Mouse (Mus musculus): ENCODE results near the gene Mocs2. TPM values are rescaled to one million over a fixed set of nuclear protein-coding genes. Genes with fewer than 3 reads are reported as not detected.

The Mocs2 gene
- total and polyA plus RNA-seq, 2 experiments = 45.1 to 136 TPM

DNA sequence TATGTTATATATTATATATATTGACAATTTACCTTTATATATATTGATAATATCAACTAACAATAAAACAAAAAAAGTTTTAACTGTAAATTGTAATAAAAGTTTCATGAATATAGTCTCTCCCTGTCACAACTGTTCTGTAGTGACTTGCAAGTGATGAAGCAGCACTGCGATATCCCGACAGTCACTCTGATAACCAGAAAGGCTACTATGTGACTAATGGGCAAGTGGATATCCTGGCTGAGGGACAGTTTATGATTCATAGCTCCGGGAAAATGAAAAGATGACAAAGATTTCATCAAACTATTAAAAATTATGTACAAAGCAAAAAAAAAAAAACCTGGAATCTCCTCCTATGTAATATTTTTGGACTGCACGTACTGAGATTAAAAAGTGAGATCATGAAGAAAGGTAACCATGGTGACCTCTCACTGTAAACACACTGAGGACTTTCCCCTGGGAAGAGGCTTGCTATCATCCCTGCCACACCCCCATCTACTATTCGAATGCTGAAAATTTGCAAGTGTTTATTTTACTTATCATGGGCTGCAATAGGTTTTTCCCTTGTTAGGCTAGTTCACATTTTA, 8.3 kb upstream of the Mocs2 start:
- 19% methylated on average over 5 of the region's 5 CpGs for WGBS
- TF ChIP-seq POLR2A (IDR thresholded peaks at IDR 0.05; ENCODE audit: extremely low read depth, insufficient read depth, low read length) (no peak), CTCF (IDR thresholded peaks at IDR 0.05; ENCODE audit: low read depth, low read length) (no peak)

GRCm38 (mm10) chr13:114818513-114818912, 477 bp downstream of the Mocs2 start:
- TF ChIP-seq POLR2A (IDR thresholded peaks at IDR 0.05; ENCODE audit: extremely low read depth, insufficient read depth, low read length) = no peak
- TF ChIP-seq CTCF (IDR thresholded peaks at IDR 0.05; ENCODE audit: low read depth, low read length) = no peak
- Histone ChIP-seq H3K79me2 (ENCODE audit: control insufficient read depth, insufficient read depth, low read length) (peaks cover 30% of the 10 kb centered on the region), H3K27ac (replicated peaks; ENCODE audit: insufficient read depth, low read depth, low read length) (peak overlapping the region; percentile 98), H3K4me1 (ENCODE audit: control insufficient read depth, insufficient read depth, low read length) (peaks cover 11% of the 10 kb centered on the region; the same call in 1 of the 2 replicates), H3K4me3 (ENCODE audit: insufficient read depth, low read depth, low read length) (peak overlapping the region; percentile 85), H3K27me3 (ENCODE audit: control insufficient read depth, insufficient read depth, low read length) (no peaks in the 10 kb centered on the region), H3K9ac (ENCODE audit: low read depth, low read length) (peak overlapping the region; percentile 94), H3K36me3 (ENCODE audit: control insufficient read depth, insufficient read depth, low read length) (peaks cover 21% of the 10 kb centered on the region)
- 1% methylated on average over 9 of the region's 9 CpGs for WGBS
- DNase-seq (ENCODE audit: extremely low read depth, low read depth, low spot score) = peak; percentile 100

More for the DNA sequence above, 8.3 kb upstream of the Mocs2 start:
- no peak overlapping the region for H3K4me3 ChIP-seq (ENCODE audit: insufficient read depth, low read depth, low read length)
- no peaks in the 10 kb centered on the region for H3K79me2 ChIP-seq (ENCODE audit: control insufficient read depth, insufficient read depth, low read length)
- peak; percentile 84 for DNase-seq (ENCODE audit: extremely low read depth, low read depth, low spot score)
- H3K27ac ChIP-seq (replicated peaks; ENCODE audit: insufficient read depth, low read depth, low read length) = no peak overlapping the region
- no peaks in the 10 kb centered on the region for H3K27me3 ChIP-seq (ENCODE audit: control insufficient read depth, insufficient read depth, low read length)
- peaks cover 6% of the 10 kb centered on the region; the same call in 1 of the 2 replicates for H3K4me1 ChIP-seq (ENCODE audit: control insufficient read depth, insufficient read depth, low read length)
- H3K36me3 ChIP-seq (ENCODE audit: control insufficient read depth, insufficient read depth, low read length) = no peaks in the 10 kb centered on the region; the same call in 1 of the 2 replicates
- no peak overlapping the region for H3K9ac ChIP-seq (ENCODE audit: low read depth, low read length)

DNA sequence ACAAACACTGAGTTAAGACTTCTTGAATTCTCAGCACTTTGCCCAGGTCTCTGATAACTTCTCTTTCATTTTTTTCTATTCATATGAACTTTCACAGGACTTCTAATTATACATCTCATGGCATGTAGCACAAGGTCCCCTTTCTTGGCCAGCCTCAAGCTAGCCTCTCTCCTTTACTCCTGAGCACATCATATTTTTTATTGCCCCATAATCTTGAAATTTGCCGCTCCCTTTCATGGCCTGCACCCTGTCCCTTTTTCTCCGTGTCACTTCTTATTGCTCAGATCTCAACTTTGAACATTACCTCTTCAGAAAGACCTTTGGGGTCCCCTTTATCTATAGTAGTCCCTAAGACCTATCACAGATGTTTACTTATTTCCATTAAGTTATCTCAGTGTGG, 4.8 kb downstream of the Mocs2 start:
- no peak for DNase-seq (ENCODE audit: extremely low read depth, low read depth, low spot score)
- no peak overlapping the region for H3K9ac ChIP-seq (ENCODE audit: low read depth, low read length)
- no peak for TF ChIP-seq CTCF (IDR thresholded peaks at IDR 0.05; ENCODE audit: low read depth, low read length)
- no peak for TF ChIP-seq POLR2A (IDR thresholded peaks at IDR 0.05; ENCODE audit: extremely low read depth, insufficient read depth, low read length)

DNA sequence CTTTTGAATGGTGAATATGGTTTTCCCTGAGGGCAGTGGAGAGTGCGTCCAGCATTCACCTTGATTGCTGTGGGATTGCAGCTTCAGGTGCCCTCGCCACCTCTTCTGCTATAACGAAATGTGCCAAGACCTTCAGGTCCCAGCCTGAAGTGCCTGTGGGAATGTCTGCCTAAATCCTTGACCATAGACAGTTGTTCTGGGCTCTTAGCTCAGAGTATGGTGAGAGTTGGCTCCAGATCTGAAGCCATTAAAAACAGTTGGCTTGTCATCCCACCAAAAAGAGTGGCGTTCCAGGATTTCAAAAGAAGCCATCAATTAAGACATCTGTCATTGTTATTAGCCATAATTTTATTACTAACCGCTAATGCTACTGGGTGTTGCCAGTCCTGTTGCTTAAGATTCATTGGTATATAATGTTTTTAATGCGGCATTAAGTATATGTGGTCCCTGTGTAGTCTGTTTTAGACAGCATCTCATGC, 7.4 kb downstream of the Mocs2 start:
- Histone ChIP-seq H3K4me3 (ENCODE audit: insufficient read depth, low read depth, low read length) (no peak overlapping the region), H3K36me3 (ENCODE audit: control insufficient read depth, insufficient read depth, low read length) (peaks cover 69% of the 10 kb centered on the region), H3K9ac (ENCODE audit: low read depth, low read length) (no peak overlapping the region), H3K79me2 (ENCODE audit: control insufficient read depth, insufficient read depth, low read length) (peaks cover 20% of the 10 kb centered on the region), H3K27me3 (ENCODE audit: control insufficient read depth, insufficient read depth, low read length) (no peaks in the 10 kb centered on the region), H3K4me1 (ENCODE audit: control insufficient read depth, insufficient read depth, low read length) (peaks cover 4% of the 10 kb centered on the region; the same call in 1 of the 2 replicates), H3K27ac (replicated peaks; ENCODE audit: insufficient read depth, low read depth, low read length) (no peak overlapping the region)
- WGBS = 92% methylated on average over 6 of the region's 6 CpGs
- no peak for DNase-seq (ENCODE audit: extremely low read depth, low read depth, low spot score)
- no peak for TF ChIP-seq POLR2A (IDR thresholded peaks at IDR 0.05; ENCODE audit: extremely low read depth, insufficient read depth, low read length)
- no peak for TF ChIP-seq CTCF (IDR thresholded peaks at IDR 0.05; ENCODE audit: low read depth, low read length)

More for the DNA sequence above, 4.8 kb downstream of the Mocs2 start:
- 91% methylated on average over 2 of the region's 2 CpGs for WGBS
- H3K79me2 ChIP-seq (ENCODE audit: control insufficient read depth, insufficient read depth, low read length) = peaks cover 30% of the 10 kb centered on the region
- no peak overlapping the region for H3K27ac ChIP-seq (replicated peaks; ENCODE audit: insufficient read depth, low read depth, low read length)
- H3K36me3 ChIP-seq (ENCODE audit: control insufficient read depth, insufficient read depth, low read length) = peaks cover 54% of the 10 kb centered on the region
- peaks cover 8% of the 10 kb centered on the region; the same call in 1 of the 2 replicates for H3K4me1 ChIP-seq (ENCODE audit: control insufficient read depth, insufficient read depth, low read length)
- no peaks in the 10 kb centered on the region for H3K27me3 ChIP-seq (ENCODE audit: control insufficient read depth, insufficient read depth, low read length)
- H3K4me3 ChIP-seq (ENCODE audit: insufficient read depth, low read depth, low read length) = no peak overlapping the region

DNA sequence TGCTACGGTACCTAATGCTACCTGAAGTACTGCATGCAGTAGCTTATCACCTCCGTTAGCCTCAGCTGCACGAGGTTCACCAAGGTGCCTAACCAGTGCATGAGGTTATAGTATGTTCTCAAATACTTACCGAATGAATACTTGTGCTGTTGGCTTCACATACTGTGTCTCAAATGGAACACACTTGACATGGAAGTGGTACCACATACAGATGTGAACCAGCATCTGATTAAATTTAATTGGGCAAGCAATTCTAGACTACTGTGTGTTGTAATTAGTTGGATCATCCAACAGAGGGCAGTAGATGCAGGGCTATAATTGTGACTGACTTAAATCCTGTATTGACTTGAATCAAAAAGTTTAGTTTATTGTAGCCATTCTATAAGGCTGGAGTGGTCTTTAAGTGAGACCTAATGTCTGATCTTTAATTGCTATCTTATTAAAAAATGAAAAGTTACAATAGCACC, 13.4 kb downstream of the Mocs2 start:
- peak; percentile 57 for DNase-seq (ENCODE audit: extremely low read depth, low read depth, low spot score)
- Histone ChIP-seq H3K4me3 (ENCODE audit: insufficient read depth, low read depth, low read length) (no peak overlapping the region), H3K36me3 (ENCODE audit: control insufficient read depth, insufficient read depth, low read length) (peaks cover 61% of the 10 kb centered on the region), H3K79me2 (ENCODE audit: control insufficient read depth, insufficient read depth, low read length) (no peaks in the 10 kb centered on the region), H3K4me1 (ENCODE audit: control insufficient read depth, insufficient read depth, low read length) (no peaks in the 10 kb centered on the region), H3K27me3 (ENCODE audit: control insufficient read depth, insufficient read depth, low read length) (no peaks in the 10 kb centered on the region), H3K27ac (replicated peaks; ENCODE audit: insufficient read depth, low read depth, low read length) (no peak overlapping the region), H3K9ac (ENCODE audit: low read depth, low read length) (no peak overlapping the region)
- no peak for TF ChIP-seq POLR2A (IDR thresholded peaks at IDR 0.05; ENCODE audit: extremely low read depth, insufficient read depth, low read length)
- TF ChIP-seq CTCF (IDR thresholded peaks at IDR 0.05; ENCODE audit: low read depth, low read length) = peak; percentile 60
- WGBS = 83% methylated on average over 4 of the region's 4 CpGs

- Histone ChIP-seq H3K36me3 (ENCODE audit: control insufficient read depth, insufficient read depth, low read length) (peaks cover 55% of the 10 kb centered on the region), H3K79me2 (ENCODE audit: control insufficient read depth, insufficient read depth, low read length) (no peaks in the 10 kb centered on the region), H3K4me3 (ENCODE audit: insufficient read depth, low read depth, low read length) (no peak overlapping the region), H3K9ac (ENCODE audit: low read depth, low read length) (no peak overlapping the region), H3K27ac (replicated peaks; ENCODE audit: insufficient read depth, low read depth, low read length) (no peak overlapping the region), H3K4me1 (ENCODE audit: control insufficient read depth, insufficient read depth, low read length) (no peaks in the 10 kb centered on the region; the same call in 1 of the 2 replicates), H3K27me3 (ENCODE audit: control insufficient read depth, insufficient read depth, low read length) (no peaks in the 10 kb centered on the region)
- TF ChIP-seq POLR2A (IDR thresholded peaks at IDR 0.05; ENCODE audit: extremely low read depth, insufficient read depth, low read length) = no peak
- DNase-seq (ENCODE audit: extremely low read depth, low read depth, low spot score) = no peak
- WGBS = 84% methylated on average over 5 of the region's 5 CpGs
Measured at GRCm38 (mm10) chr13:114832761-114833160, 14.7 kb downstream of the Mocs2 start.

Measured in liver, adult 2 months (tissue).